Mouse (Mus musculus): ENCODE results near the gene Pafah2.

DNA sequence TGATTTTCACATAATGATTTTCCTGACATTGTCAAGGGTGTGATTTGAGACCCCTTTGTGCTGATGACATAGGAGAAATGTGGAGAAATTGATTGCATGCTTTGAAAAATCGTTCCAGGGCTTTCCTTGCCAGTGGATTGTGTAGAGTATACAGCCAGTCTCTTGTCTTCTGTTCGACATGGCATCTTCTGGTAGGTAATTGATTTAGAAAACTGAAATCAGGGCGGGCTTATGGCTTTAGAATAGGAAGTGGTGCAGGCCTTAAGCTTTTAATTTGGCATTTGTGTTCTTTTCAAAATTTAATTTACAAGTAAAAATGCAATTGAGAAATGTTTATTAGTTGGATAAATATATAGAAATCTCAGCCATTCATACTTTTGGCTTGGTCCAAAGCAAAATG, 73.9 kb downstream of the Pafah2 start:
- TF ChIP-seq CTCF (IDR thresholded peaks at IDR 0.05; ENCODE audit: extremely low read depth, insufficient read depth, low read length) (no peak), POLR2A (IDR thresholded peaks at IDR 0.05; ENCODE audit: extremely low read depth, insufficient read depth, low read length) (no peak)
